Mouse (Mus musculus) mouse trophoblast stem cell (cell line): ENCODE results near the gene 6430628N08Rik.

Experiments used
- in situ Hi-C, 2 experiments: fragments of 300-500 bp; cut with MseI, MboI; formaldehyde crosslinking; loops; 2 replicates in 1 of 2; 3 replicates in 1 of 2; pipeline ENCODE4 v1.15.1; 2025

The 6430628N08Rik gene

DNA sequence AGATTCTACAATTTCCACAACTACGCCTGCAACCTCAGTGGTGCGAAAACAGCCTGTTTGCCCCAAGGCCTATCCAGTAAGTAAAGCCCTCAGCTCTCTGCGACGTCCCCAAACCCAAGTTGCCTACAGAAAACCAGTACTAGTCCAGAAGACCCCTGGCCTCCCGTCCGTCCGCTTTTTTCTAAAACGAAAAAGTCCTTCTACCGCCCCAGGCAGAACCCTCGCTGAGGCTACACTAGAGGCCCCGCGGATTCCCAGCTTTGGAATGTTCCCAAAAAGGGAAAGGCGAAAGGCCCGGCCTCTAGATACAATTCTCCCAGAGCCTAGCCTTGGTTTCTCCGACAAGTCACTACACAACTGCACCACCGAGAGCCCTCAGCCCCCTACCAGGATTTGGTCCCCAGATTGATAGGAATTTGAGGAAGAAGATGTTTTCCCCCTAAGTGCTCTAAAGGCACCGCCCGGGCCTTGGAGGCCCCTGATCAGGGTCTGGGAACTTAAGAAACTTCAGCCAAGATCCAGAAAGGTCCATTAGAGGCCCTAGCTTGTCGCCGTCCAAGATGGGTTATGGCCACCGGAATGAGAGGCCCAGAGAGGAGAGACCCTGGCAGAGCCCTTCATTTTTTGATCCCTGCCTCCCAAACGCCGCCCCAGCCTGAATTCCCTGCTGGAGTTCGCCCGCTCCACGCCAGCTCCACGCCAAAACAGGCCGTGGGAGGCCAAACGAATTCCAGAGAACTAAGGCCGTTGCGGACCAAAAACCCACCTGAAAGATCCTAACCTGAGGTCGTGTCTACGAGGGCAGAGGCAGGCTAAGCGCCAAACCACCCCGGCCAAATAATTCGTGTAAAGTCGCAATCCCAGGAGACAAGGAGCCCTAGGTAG lies 48.1 kb downstream of the 6430628N08Rik start:
- in situ Hi-C loops = no loop called here

- in situ Hi-C loops = no loop called here
Observed at GRCm38 (mm10) chr4:115939295-115940102, 49.0 kb downstream of the 6430628N08Rik start, which contains the start of gene Dmbx1. Dmbx1 (minus strand) TSS chr4:115939926.

GRCm38 (mm10) chr4:115940681-115941080 lies 50.2 kb downstream of the 6430628N08Rik start:
- in situ Hi-C loops = no loop called here

GRCm38 (mm10) chr4:115941242-115941820 lies 50.9 kb downstream of the 6430628N08Rik start:
- in situ Hi-C loops = no loop called here

- in situ Hi-C loops = no loop called here
Observed at GRCm38 (mm10) chr4:115943669-115944314, 53.3 kb downstream of the 6430628N08Rik start.
